Mouse (Mus musculus) liver, embryonic 18 days (tissue): ENCODE data around the gene Cdk1. TPM values are rescaled to one million over a fixed set of nuclear protein-coding genes. Genes with fewer than 3 reads are reported as not detected.

Source experiments
- polyA plus RNA-seq: library from polyadenylated mRNA; depleted of rRNA; stranded (reverse); fragments of >200 nt; gene quantifications from 2 replicates; pipeline ENCODE4 v1.2.3, GENCODE M21; 2012; rRNA removed

Gene Cdk1
- 150 and 152 TPM in 2 replicates for polyA plus RNA-seq

GRCm38 (mm10) chr10:69352212-69353085 lies at the start of gene Cdk1:
Cdk1 (minus strand) TSS chr10:69352938.

GRCm38 (mm10) chr10:69398763-69399590 lies 46.2 kb upstream of the Cdk1 start, which contains the start of gene Ank3:
Ank3 (plus strand) TSS chr10:69398773.

Other genes starting within 250 kb of the Cdk1 start
- gene Rhobtb1, start 201.5 kb downstream of the Cdk1 start, polyA plus RNA-seq = 12.5 and 12.6 TPM in 2 replicates
- gene A930033H14Rik, start 139.8 kb downstream of the Cdk1 start, polyA plus RNA-seq = 2.0 TPM in 2 replicates
- 4.4 and 4.9 TPM in 2 replicates for gene Ank3, start 45.8 kb upstream of the Cdk1 start, polyA plus RNA-seq